Mouse (Mus musculus) embryonic stem cell, embryonic (primary cell): Measurements from ENCODE around the gene Gpat3.

Experiments used
- CTCF ChIA-PET, 4 experiments: fragments of 300-600 bp in 2 of 4; fragments of 350-600 bp in 2 of 4; sonication (Branson Sonifier 250); formaldehyde crosslinking; loops; one replicate each; lab custom pipeline; 2022; ENCODE audit warnings: inconsistent platforms in 2 of 4; lab: Charles Lee
- POLR2A ChIA-PET, 4 experiments: fragments of 300-600 bp in 2 of 4; fragments of 350-600 bp in 2 of 4; sonication (Branson Sonifier 250); formaldehyde crosslinking; loops; one replicate each; lab custom pipeline; 2022; ENCODE audit warnings: antibody characterized with exemption in 4 of 4, inconsistent platforms in 1 of 4; lab: Charles Lee

Gpat3 gene

DNA sequence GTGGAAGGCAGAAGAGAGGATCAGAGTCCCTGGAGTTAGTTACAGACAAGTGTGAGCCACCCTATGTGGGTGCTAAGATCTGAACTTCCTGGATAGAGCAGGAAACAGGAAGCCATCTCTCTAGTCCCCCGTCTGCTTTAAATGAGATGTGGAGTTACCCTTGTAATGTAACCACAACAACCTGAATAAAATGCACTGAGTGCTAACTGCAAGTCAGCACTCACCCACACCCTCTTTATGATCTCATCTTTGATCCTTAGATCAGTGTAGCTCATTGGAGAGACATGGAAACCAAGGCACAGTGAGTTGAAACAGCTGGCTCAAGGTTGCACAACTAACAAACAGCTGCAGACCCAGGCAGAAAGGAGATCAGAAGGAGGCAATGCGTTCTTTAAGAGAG, 84.2 kb downstream of the Gpat3 start:
- ChIA-PET POLR2A (no interaction called here), CTCF (interaction anchor here in 3 of 4 experiments (0.6 to 4.0 kb wide), 4 partner anchors 10 to 595 kb away, joined by 3 to 14 read pairs (median 10); no protein-coding TSS in a partner anchor)

DNA sequence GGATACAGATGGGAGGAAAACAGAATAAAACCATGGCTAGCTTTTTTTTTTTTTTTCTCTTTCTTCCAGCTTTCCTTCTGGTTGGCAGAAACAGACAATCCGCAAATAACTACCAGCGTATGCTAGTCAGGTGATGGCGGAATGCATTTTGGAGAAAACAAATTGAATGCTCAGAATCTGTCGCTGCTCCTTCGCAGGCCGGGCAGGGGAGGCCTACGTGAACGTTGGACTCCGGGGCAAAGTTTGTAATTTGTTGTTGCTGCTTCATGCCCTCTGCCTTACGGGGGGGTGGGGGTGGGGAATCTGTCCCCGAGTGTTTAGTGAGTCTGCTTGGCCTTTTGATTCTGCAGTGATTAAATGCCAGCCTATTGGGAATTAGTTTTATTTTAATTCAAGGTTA, 98.2 kb downstream of the Gpat3 start:
- ChIA-PET POLR2A (no interaction called here), CTCF (interaction anchor here in 3 of 4 experiments (0.6 to 1.3 kb wide), 3 partner anchors 26 to 152 kb away, joined by 3 to 4 read pairs (median 3); no protein-coding TSS in a partner anchor)

DNA sequence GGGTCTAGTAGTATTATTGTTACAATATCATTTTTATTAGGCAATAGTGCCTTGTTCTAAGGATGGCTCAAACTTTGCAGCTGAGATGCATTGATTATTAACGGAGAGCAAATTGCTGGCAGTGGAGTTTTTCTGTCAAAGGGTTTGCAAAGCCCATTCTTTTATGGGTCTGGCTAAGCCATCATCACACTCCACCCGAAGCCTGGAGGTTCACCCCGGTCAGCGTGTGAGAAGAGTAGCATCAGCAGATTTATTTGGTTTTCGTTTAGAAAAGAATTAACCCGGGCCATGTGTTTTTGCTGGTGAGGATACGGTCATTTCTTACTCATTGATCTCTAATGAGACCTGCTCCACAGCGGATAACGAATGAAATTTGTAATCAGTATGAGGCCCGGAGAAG, 99.8 kb downstream of the Gpat3 start:
- ChIA-PET POLR2A (no interaction called here), CTCF (no interaction called here)
